Mouse (Mus musculus) midbrain, postnatal 0 days (tissue): Measurements from ENCODE around the gene Vmn2r8. TPM values are rescaled to one million over a fixed set of nuclear protein-coding genes. Genes with fewer than 3 reads are reported as not detected.

Source experiments
- ATAC-seq: fragments of 200-750 bp; cut with Nextera tagmentation; 2 replicates; pipeline ENCODE4 v1.8.0; 2017; ENCODE audit warnings: moderate number of reproducible peaks, mild to moderate bottlenecking, moderate TSS enrichment, moderate library complexity; ENCODE audit not compliant: low FRiP score
- DNase-seq: peaks from one replicate; pipeline ENCODE4 v3.0.0-alpha.2; 2015; ENCODE audit warnings: low spot score
- H3K27ac ChIP-seq: fragments of 300-500 bp; sonication (generic); 2 replicates; pipeline ENCODE4 v1.5.1; 2014; ENCODE audit warnings: low read depth, mild to moderate bottlenecking, low read length, mixed read lengths
- H3K27me3 ChIP-seq: fragments of 300-500 bp; sonication (generic); 2 replicates; pipeline ENCODE4 v1.6.1; 2014; ENCODE audit warnings: low read length, control low read depth, mixed read lengths; ENCODE audit not compliant: insufficient read depth
- H3K36me3 ChIP-seq: fragments of 300-500 bp; sonication (generic); 2 replicates; pipeline ENCODE4 v1.6.1; 2014; ENCODE audit warnings: low read length, control low read depth, mixed read lengths; ENCODE audit not compliant: insufficient read depth
- H3K4me1 ChIP-seq: fragments of 300-500 bp; sonication (generic); 2 replicates; pipeline ENCODE4 v1.6.1; 2014; ENCODE audit warnings: mild to moderate bottlenecking, control low read depth, antibody characterized with exemption, low read length, mixed read lengths; ENCODE audit not compliant: insufficient read depth
- H3K4me2 ChIP-seq: fragments of 300-500 bp; sonication (generic); 2 replicates; pipeline ENCODE4 v1.6.1; 2014; ENCODE audit warnings: low read depth, mild to moderate bottlenecking, low read length, mixed read lengths; ENCODE audit not compliant: poor library complexity, severe bottlenecking
- H3K4me3 ChIP-seq: fragments of 300-500 bp; sonication (generic); 2 replicates; pipeline ENCODE4 v1.5.1; 2014; ENCODE audit warnings: low read depth, mild to moderate bottlenecking, low read length, moderate library complexity
- H3K9ac ChIP-seq: fragments of 300-500 bp; sonication (generic); replicated peaks from 2 replicates; pipeline ENCODE4 v1.6.1; 2014; ENCODE audit warnings: mild to moderate bottlenecking, low read length, moderate library complexity, mixed read lengths; ENCODE audit not compliant: poor library complexity, severe bottlenecking
- H3K9me3 ChIP-seq: fragments of 300-500 bp; sonication (generic); 2 replicates; pipeline ENCODE4 v1.6.1; 2016; ENCODE audit warnings: low read length, control low read depth
- CTCF ChIP-seq: IDR thresholded peaks from 2 replicates; pipeline ENCODE4 v1.5.1; 2016; ENCODE audit warnings: antibody characterized with exemption, mild to moderate bottlenecking
- WGBS: fragments of 180-500 bp; shearing (Covaris S2); extraction: QIAGEN DNeasy Blood & Tissue Kit; methylation state at CpG from one replicate; pipeline ENCODE4 v1.1.7; 2014; 5-methylcytosine and 5-hydroxymethylcytosine counted together
- polyA plus RNA-seq: library from polyadenylated mRNA; unstranded; fragments of >200 nt; fragmentation: Nextera tagmentation; extraction: Ambion mirVana; gene quantifications from 2 replicates; pipeline ENCODE4 v1.2.1, GENCODE M21; 2015
- total RNA-seq: library from RNA; depleted of rRNA; stranded (reverse); fragments of >200 nt; gene quantifications from 2 replicates; pipeline ENCODE4 v1.2.3, GENCODE M21; 2014; rRNA removed

The Vmn2r8 gene
- total and polyA plus RNA-seq, 2 experiments from 2014 or later, result not detected

DNA sequence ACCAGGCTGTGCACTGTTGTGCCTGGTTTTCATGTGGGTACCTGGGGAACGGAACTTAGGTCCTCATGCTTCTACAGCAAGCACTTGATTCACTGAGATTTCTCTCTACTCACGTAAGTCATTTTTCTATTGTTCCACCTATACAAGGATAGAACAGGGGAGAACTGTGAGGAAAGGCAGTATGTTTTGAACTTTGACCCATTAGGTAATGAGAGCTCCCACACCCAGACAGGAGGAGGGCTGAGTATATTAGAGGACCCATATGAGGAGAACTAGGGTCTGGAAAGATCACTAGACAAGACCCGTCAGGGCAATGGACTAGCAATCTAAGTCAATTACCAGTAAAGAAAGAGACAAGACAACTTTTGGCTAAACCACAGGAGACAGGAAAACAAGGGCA, 64.0 kb downstream of the Vmn2r8 start:
- Histone ChIP-seq H3K36me3 (no peaks in the 10 kb centered on the region), H3K9ac (no peak overlapping the region), H3K27ac (no peak overlapping the region), H3K4me3 (no peak overlapping the region), H3K4me2 (no peak overlapping the region), H3K27me3 (no peaks in the 10 kb centered on the region), H3K9me3 (no peaks in the 10 kb centered on the region), H3K4me1 (no peaks in the 10 kb centered on the region)
- 85% methylated on average over 3 of the region's 3 CpGs for WGBS
- no peak for DNase-seq
- no peak for ATAC-seq
- TF ChIP-seq CTCF, result no peak

DNA sequence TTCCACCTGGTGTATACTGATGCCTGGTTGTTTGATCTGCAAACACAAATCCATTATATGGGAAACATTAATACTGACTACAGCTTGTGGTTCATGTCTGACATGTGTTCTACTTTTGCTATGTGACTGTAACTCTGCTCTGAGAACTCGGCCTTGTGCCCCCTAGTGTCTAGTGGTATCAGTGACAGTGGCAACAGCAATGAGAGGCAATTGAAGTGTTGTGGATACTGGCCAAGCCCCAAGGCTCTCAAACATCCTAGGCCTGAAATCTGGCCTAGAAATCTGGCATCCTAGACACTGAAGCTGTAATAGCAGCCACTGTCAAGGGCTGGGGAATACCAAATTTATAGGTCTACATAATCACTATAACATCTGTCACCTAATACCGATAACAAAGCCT, 64.8 kb downstream of the Vmn2r8 start:
- Histone ChIP-seq H3K27me3 (no peaks in the 10 kb centered on the region), H3K9ac (no peak overlapping the region), H3K4me1 (no peaks in the 10 kb centered on the region), H3K4me2 (no peak overlapping the region), H3K36me3 (no peaks in the 10 kb centered on the region), H3K4me3 (no peak overlapping the region), H3K9me3 (no peaks in the 10 kb centered on the region), H3K27ac (no peak overlapping the region)
- no peak; the same call in 1 of the 2 replicates for TF ChIP-seq CTCF
- ATAC-seq (no peak), DNase-seq (no peak)
- WGBS, result 69% methylated on average over 2 of the region's 2 CpGs

DNA sequence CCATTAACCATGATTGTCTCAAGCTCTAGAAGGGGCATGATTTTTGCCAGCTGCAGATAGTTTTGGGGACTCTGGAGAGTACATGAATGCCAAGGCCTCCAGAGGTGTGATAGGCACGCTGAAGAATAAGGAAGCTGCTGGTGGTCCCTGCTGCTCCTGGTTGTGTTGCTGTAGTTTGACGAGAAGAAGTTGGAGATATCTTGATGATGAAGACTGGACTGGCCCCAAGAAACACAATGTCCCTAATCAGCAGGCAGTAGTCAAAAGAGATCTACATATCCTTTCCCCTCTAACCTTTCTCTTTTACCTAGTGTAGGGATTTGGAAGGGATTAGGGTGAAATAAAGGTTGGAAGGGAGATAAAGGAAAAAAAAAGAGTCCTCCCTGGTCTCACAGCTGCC, 66.1 kb downstream of the Vmn2r8 start:
- 52% methylated on average over 2 of the region's 2 CpGs for WGBS

DNA sequence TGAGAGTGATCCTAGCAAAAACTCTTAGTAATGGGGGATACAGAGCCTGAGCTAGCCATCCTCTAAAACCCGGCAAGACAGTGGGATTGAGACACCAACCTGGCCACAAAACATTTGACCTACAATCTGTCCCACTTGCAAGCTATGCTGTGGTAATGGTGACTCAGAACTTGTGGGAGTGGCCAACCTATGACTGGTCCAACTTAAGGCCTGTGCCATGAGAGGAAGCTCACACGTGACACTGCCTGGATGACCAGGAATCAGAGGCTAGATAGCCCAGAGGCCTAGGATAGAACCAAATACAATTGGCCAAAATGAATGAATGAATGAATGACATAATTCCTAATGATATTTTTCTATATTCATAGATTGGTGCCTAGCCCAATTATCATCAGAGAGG, 66.8 kb downstream of the Vmn2r8 start:
- Histone ChIP-seq H3K9ac (no peak overlapping the region), H3K4me2 (no peak overlapping the region), H3K4me3 (no peak overlapping the region), H3K36me3 (no peaks in the 10 kb centered on the region), H3K4me1 (no peaks in the 10 kb centered on the region), H3K27ac (no peak overlapping the region), H3K9me3 (no peaks in the 10 kb centered on the region), H3K27me3 (no peaks in the 10 kb centered on the region)
- TF ChIP-seq CTCF, result no peak
- 80% methylated on average over 2 of the region's 2 CpGs for WGBS
- no peak for DNase-seq
- ATAC-seq, result no peak

More for the DNA sequence above, 66.1 kb downstream of the Vmn2r8 start:
- no peak overlapping the region for H3K27ac ChIP-seq
- no peaks in the 10 kb centered on the region for H3K27me3 ChIP-seq
- H3K4me2 ChIP-seq, result no peak overlapping the region
- H3K36me3 ChIP-seq, result no peaks in the 10 kb centered on the region
- no peak for TF ChIP-seq CTCF
- no peaks in the 10 kb centered on the region for H3K4me1 ChIP-seq
- no peak for DNase-seq
- H3K9me3 ChIP-seq, result no peaks in the 10 kb centered on the region
- H3K4me3 ChIP-seq, result no peak overlapping the region
- H3K9ac ChIP-seq, result no peak overlapping the region
- no peak for ATAC-seq

Other genes with a start within 250 kb of the Vmn2r8 start
- 76.7 and 77.1 TPM in 2 replicates for gene Gak, start 179.1 kb downstream of the Vmn2r8 start, total RNA-seq
- 46.1 and 48.6 TPM in 2 replicates for gene Gak, start 179.1 kb downstream of the Vmn2r8 start, polyA plus RNA-seq
- gene Tmem175, start 179.1 kb downstream of the Vmn2r8 start, total RNA-seq, result 34.1 and 37.6 TPM in 2 replicates
- 34.2 and 41.4 TPM in 2 replicates for gene Tmem175, start 179.1 kb downstream of the Vmn2r8 start, polyA plus RNA-seq
- 9.2 and 10.9 TPM in 2 replicates for gene Idua, start 148.5 kb downstream of the Vmn2r8 start, total RNA-seq
- 8.8 and 9.8 TPM in 2 replicates for gene Idua, start 148.5 kb downstream of the Vmn2r8 start, polyA plus RNA-seq
- gene Dgkq, start 139.2 kb downstream of the Vmn2r8 start, total RNA-seq, result 45.4 and 51.8 TPM in 2 replicates
- 23.5 and 23.7 TPM in 2 replicates for gene Dgkq, start 139.2 kb downstream of the Vmn2r8 start, polyA plus RNA-seq
- gene Slc26a1, start 133.3 kb downstream of the Vmn2r8 start, total RNA-seq, result 9.3 and 10.1 TPM in 2 replicates
- 4.2 and 5.3 TPM in 2 replicates for gene Slc26a1, start 133.3 kb downstream of the Vmn2r8 start, polyA plus RNA-seq
- gene Fgfrl1, start 116.5 kb downstream of the Vmn2r8 start, total RNA-seq, result 12.9 and 20.4 TPM in 2 replicates
- 5.4 and 5.7 TPM in 2 replicates for gene Fgfrl1, start 116.5 kb downstream of the Vmn2r8 start, polyA plus RNA-seq
- gene Rnf212, start 33.9 kb downstream of the Vmn2r8 start, total RNA-seq, result not detected in 2 replicates
- not detected in 2 replicates for gene Rnf212, start 33.9 kb downstream of the Vmn2r8 start, polyA plus RNA-seq
- not detected in 2 replicates for gene Tmed11, start 13.5 kb downstream of the Vmn2r8 start, total RNA-seq
- gene Tmed11, start 13.5 kb downstream of the Vmn2r8 start, polyA plus RNA-seq, result not detected in 2 replicates
- not detected in 2 replicates for gene Vmn2r9, start 43.8 kb upstream of the Vmn2r8 start, total RNA-seq
- gene Vmn2r9, start 43.8 kb upstream of the Vmn2r8 start, polyA plus RNA-seq, result not detected in 2 replicates
- gene Vmn2r10, start 197.7 kb upstream of the Vmn2r8 start, total RNA-seq, result not detected in 2 replicates
- gene Vmn2r10, start 197.7 kb upstream of the Vmn2r8 start, polyA plus RNA-seq, result not detected in 2 replicates